Mouse (Mus musculus) ES-Bruce4 (cell line): ENCODE measurements around the gene Atox1.

Source experiments
- CTCF ChIP-seq: IDR thresholded peaks from one replicate; pipeline ENCODE4 v1.8.1; 2011; ENCODE audit warnings: low read depth, low read length
- EP300 ChIP-seq: IDR thresholded peaks from 2 replicates; pipeline ENCODE4 v1.6.1; 2011; ENCODE audit warnings: low read depth, low read length; ENCODE audit not compliant: insufficient read depth
- POLR2A ChIP-seq: IDR thresholded peaks from one replicate; pipeline ENCODE4 v1.8.1; 2011; ENCODE audit warnings: low read length; ENCODE audit not compliant: insufficient read depth

GRCm38 (mm10) chr11:55417898-55418703 is 42.9 kb downstream of the Atox1 start:
- TF ChIP-seq CTCF (no peak), EP300 (peak; percentile 29; the same call in 1 of the 2 replicates), POLR2A (no peak)
